Mouse (Mus musculus) kidney, postnatal 14 days (tissue): ENCODE results near the gene Bmpr2.
"Not testable (repeated sequence)": the region's sequence is repeated elsewhere in the genome, so short reads cannot be mapped to it uniquely, and the experiment has no call there.

ENCODE experiments used
- DNase-seq: peaks from one replicate; pipeline ENCODE4 v3.0.0; 2022; ENCODE audit warnings: mixed read lengths

Bmpr2 gene

GRCm38 (mm10) chr1:59763164-59763768 lies at the start of gene Bmpr2:
TSS of gene Bmpr2 (plus strand) at chr1:59763400.
- peak; percentile 94 for DNase-seq

GRCm38 (mm10) chr1:59719900-59720299 lies 43.3 kb upstream of the Bmpr2 start:
- peak; percentile 27 for DNase-seq

GRCm38 (mm10) chr1:59725661-59726060 lies 37.5 kb upstream of the Bmpr2 start:
- DNase-seq, result peak; percentile 36

GRCm38 (mm10) chr1:59730106-59730505 lies 33.1 kb upstream of the Bmpr2 start:
- DNase-seq, result peak; percentile 21

- DNase-seq, result no peak
Measured at GRCm38 (mm10) chr1:59730737-59731136, 32.5 kb upstream of the Bmpr2 start.

- no peak for DNase-seq
Measured at GRCm38 (mm10) chr1:59734076-59734475, 29.1 kb upstream of the Bmpr2 start.

GRCm38 (mm10) chr1:59738768-59739414 lies 24.3 kb upstream of the Bmpr2 start:
- DNase-seq, result no peak

- no peak for DNase-seq
Measured at GRCm38 (mm10) chr1:59739577-59740354, 23.4 kb upstream of the Bmpr2 start.

- no peak for DNase-seq
Measured at GRCm38 (mm10) chr1:59749047-59749446, 14.2 kb upstream of the Bmpr2 start.

- DNase-seq, result not testable (repeated sequence)
Measured at GRCm38 (mm10) chr1:59749724-59750123, 13.5 kb upstream of the Bmpr2 start.

GRCm38 (mm10) chr1:59755298-59755697 lies 7.9 kb upstream of the Bmpr2 start:
- DNase-seq, result no peak

GRCm38 (mm10) chr1:59758325-59758724 lies 4.9 kb upstream of the Bmpr2 start:
- no peak for DNase-seq

GRCm38 (mm10) chr1:59762208-59762607 lies 992 bp upstream of the Bmpr2 start:
- peak; percentile 41 for DNase-seq

GRCm38 (mm10) chr1:59762651-59763163 lies 493 bp upstream of the Bmpr2 start:
- no peak for DNase-seq

- DNase-seq, result peak; percentile 69
Measured at GRCm38 (mm10) chr1:59763781-59764251, 616 bp downstream of the Bmpr2 start.

GRCm38 (mm10) chr1:59764407-59764971 lies 1.3 kb downstream of the Bmpr2 start:
- peak; percentile 62 for DNase-seq

- no peak for DNase-seq
Measured at GRCm38 (mm10) chr1:59765279-59765678, 2.1 kb downstream of the Bmpr2 start.

- no peak for DNase-seq
Measured at GRCm38 (mm10) chr1:59766626-59767025, 3.4 kb downstream of the Bmpr2 start.

- peak; percentile 13 for DNase-seq
Measured at GRCm38 (mm10) chr1:59771871-59772270, 8.7 kb downstream of the Bmpr2 start.

GRCm38 (mm10) chr1:59781080-59781479 lies 17.9 kb downstream of the Bmpr2 start:
- DNase-seq, result no peak

GRCm38 (mm10) chr1:59788975-59789374 lies 25.8 kb downstream of the Bmpr2 start:
- no peak for DNase-seq

- DNase-seq, result no peak
Measured at GRCm38 (mm10) chr1:59789741-59790140, 26.5 kb downstream of the Bmpr2 start.

GRCm38 (mm10) chr1:59795336-59795735 lies 32.1 kb downstream of the Bmpr2 start:
- DNase-seq, result peak; percentile 75
